In the genomic region with DNA sequence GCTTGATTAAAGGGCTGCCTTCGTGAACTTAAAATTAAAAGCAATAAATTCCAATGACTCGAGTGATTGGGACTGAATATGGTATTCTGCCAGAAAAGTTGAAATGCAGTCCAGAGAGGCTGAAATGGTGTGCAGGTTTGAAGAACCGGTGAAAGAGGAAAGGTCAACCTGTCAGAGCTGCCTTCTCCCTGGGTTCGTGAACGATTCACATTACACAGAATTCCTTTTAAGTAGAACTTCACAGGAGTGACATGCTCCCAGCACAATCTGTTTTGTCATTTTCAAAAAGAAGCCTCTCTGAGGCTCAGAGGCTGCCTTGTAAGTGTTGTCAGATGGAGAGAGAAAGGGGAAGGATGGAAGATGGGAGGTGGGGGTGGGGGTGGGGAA, we compare ENCODE assay signal across 8 mouse cellular contexts. TPM values are rescaled to one million over a fixed set of nuclear protein-coding genes. Genes with fewer than 3 reads are reported as not detected.
A peak's percentile ranks its signal among the peaks of the same experiment; 100 is the strongest.
DNase-seq lines count a peak whose midpoint lies in the region; ATAC-seq and TF ChIP-seq lines count a peak whose summit lies in the region.

No protein-coding gene starts in this region.

- H3K9ac ChIP-seq in heart, embryonic 16.5 days (ENCODE audit: low read length), result peak overlapping the region; percentile 92
- peak overlapping the region; percentile 73; the same call in 1 of the 2 replicates for H3K9ac ChIP-seq in MEL (ENCODE audit: control insufficient read depth, low read depth, low read length, poor library complexity, severe bottlenecking)

- H3K36me3 ChIP-seq in heart, embryonic 16.5 days (ENCODE audit: control insufficient read depth, insufficient read depth), result no peaks in the 10 kb centered on the region
- peaks cover 0 to 5% of the 10 kb centered on the region in 2 experiments; a peak in 2 of 4 replicates for H3K36me3 ChIP-seq in MEL (ENCODE audit: control insufficient read depth in 1 of 2, insufficient read depth in 2 of 2, low read length in 2 of 2)
- peaks cover 2% of the 10 kb centered on the region; the same call in 1 of the 2 replicates for H3K36me3 ChIP-seq in hindbrain, embryonic 10.5 days
- H3K36me3 ChIP-seq in midbrain, embryonic 10.5 days, result 0 out of 2 replicates have a peak, but pooled peaks cover 5% of the 10 kb centered on the region

- no peak for TF ChIP-seq CTCF in MEL (IDR thresholded peaks at IDR 0.05 in 2 of 3, conservative IDR thresholded peaks at IDR 0.05 in 1 of 3; ENCODE audit: control insufficient read depth in 1 of 3, insufficient read depth in 1 of 3, low read depth in 2 of 3, low read length in 3 of 3, poor library complexity in 1 of 3, severe bottlenecking in 1 of 3)

- DNase-seq in heart, adult 11 months, result no peak
- DNase-seq in MEL (ENCODE audit: low read depth, low spot score), result no peak
- DNase-seq in hindbrain, embryonic 10.5 days (ENCODE audit: low spot score), result no peak
- no peak for DNase-seq in midbrain, embryonic 10.5 days (ENCODE audit: low spot score)
- no peak for DNase-seq in layer of hippocampus, postnatal 36 days
- no peak for DNase-seq in right cerebral cortex, postnatal 10 days (ENCODE audit: low spot score in 2 of 2)
- DNase-seq in T-cell, adult 2 months (ENCODE audit: low spot score), result no peak

- TF ChIP-seq EP300 in MEL (IDR thresholded peaks at IDR 0.05; ENCODE audit: low read depth in 1 of 2, low read length in 2 of 2), result no peak

- no peak for ATAC-seq in heart, embryonic 16.5 days (replicated peaks; ENCODE audit: extremely low read depth, insufficient read depth, low FRiP score)

- peaks cover 18% of the 10 kb centered on the region for H3K4me1 ChIP-seq in heart, embryonic 16.5 days (ENCODE audit: control insufficient read depth, insufficient read depth, low read length)
- H3K4me1 ChIP-seq in MEL (ENCODE audit: control insufficient read depth in 1 of 2, insufficient read depth in 2 of 2, low read length in 2 of 2), result peaks cover 0 to 6% of the 10 kb centered on the region in 2 experiments; a peak in 1 of 4 replicates
- peaks cover 22% of the 10 kb centered on the region for H3K4me1 ChIP-seq in hindbrain, embryonic 10.5 days (replicated peaks)
- peaks cover 21% of the 10 kb centered on the region for H3K4me1 ChIP-seq in midbrain, embryonic 10.5 days

- H3K79me2 ChIP-seq in MEL (ENCODE audit: control insufficient read depth, insufficient read depth, low read length, poor library complexity), result peaks cover 2% of the 10 kb centered on the region

- no peak for TF ChIP-seq POLR2A in MEL (IDR thresholded peaks at IDR 0.05; ENCODE audit: control insufficient read depth in 1 of 2, insufficient read depth in 1 of 2, low read depth in 1 of 2, low read length in 2 of 2, poor library complexity in 1 of 2)

- peak overlapping the region; percentile 89 for H3K27ac ChIP-seq in heart, embryonic 16.5 days (ENCODE audit: low read length)
- H3K27ac ChIP-seq in MEL (ENCODE audit: control insufficient read depth, low read depth, low read length), result no peak overlapping the region
- peak overlapping the region; percentile 95 for H3K27ac ChIP-seq in hindbrain, embryonic 10.5 days
- peak overlapping the region; percentile 94 for H3K27ac ChIP-seq in midbrain, embryonic 10.5 days (replicated peaks)

- peak overlapping the region; percentile 77 for H3K4me3 ChIP-seq in heart, embryonic 16.5 days (ENCODE audit: low read length)
- peak overlapping the region; percentile 73 to 83 for H3K4me3 ChIP-seq in MEL (ENCODE audit: control insufficient read depth in 1 of 2, insufficient read depth in 1 of 2, low read depth in 2 of 2, low read length in 2 of 2)
- H3K4me3 ChIP-seq in hindbrain, embryonic 10.5 days, result peak overlapping the region; percentile 81
- H3K4me3 ChIP-seq in midbrain, embryonic 10.5 days, result peak overlapping the region; percentile 79

- peak overlapping the region; percentile 82 for H3K4me2 ChIP-seq in heart, embryonic 16.5 days (ENCODE audit: low read depth, low read length)

- no peak for TF ChIP-seq RAD21 in MEL (IDR thresholded peaks at IDR 0.05; ENCODE audit: low read depth, low read length)

- H3K27me3 ChIP-seq in heart, embryonic 16.5 days (ENCODE audit: control insufficient read depth, insufficient read depth, low read length), result no peaks in the 10 kb centered on the region
- no peaks in the 10 kb centered on the region for H3K27me3 ChIP-seq in MEL (ENCODE audit: control insufficient read depth in 1 of 2, insufficient read depth in 2 of 2, low read length in 2 of 2)
- no peaks in the 10 kb centered on the region for H3K27me3 ChIP-seq in hindbrain, embryonic 10.5 days (ENCODE audit: insufficient read depth, poor library complexity, severe bottlenecking)
- no peaks in the 10 kb centered on the region for H3K27me3 ChIP-seq in midbrain, embryonic 10.5 days (ENCODE audit: low read depth, poor library complexity, severe bottlenecking)

- H3K9me3 ChIP-seq in heart, embryonic 16.5 days (replicated peaks; ENCODE audit: control insufficient read depth, low read length), result no peaks in the 10 kb centered on the region
- H3K9me3 ChIP-seq in MEL (replicated peaks; ENCODE audit: insufficient read depth, low read length), result no peaks in the 10 kb centered on the region
- H3K9me3 ChIP-seq in hindbrain, embryonic 10.5 days, result no peaks in the 10 kb centered on the region
- no peaks in the 10 kb centered on the region for H3K9me3 ChIP-seq in midbrain, embryonic 10.5 days (replicated peaks)

- 32% methylated on average over 5 of the region's 5 CpGs for WGBS in heart, embryonic 16.5 days
- WGBS in hindbrain, embryonic 10.5 days, result 40% methylated on average over 5 of the region's 5 CpGs
- WGBS in midbrain, embryonic 10.5 days, result 44% methylated on average over 5 of the region's 5 CpGs

TF ChIP-seq in MEL, 35 proteins besides CTCF, POLR2A, EP300 and RAD21:
- TF ChIP-seq KAT2A (conservative IDR thresholded peaks at IDR 0.05; ENCODE audit: low read depth, low read length), result no peak
- TF ChIP-seq JUND (IDR thresholded peaks at IDR 0.05; ENCODE audit: low read depth, low read length), result no peak
- TF ChIP-seq MAX (IDR thresholded peaks at IDR 0.05; ENCODE audit: low read length), result no peak
- no peak for TF ChIP-seq GATA1 (IDR thresholded peaks at IDR 0.05; ENCODE audit: low read depth, low read length)
- TF ChIP-seq SMC3 (IDR thresholded peaks at IDR 0.05; ENCODE audit: low read depth, low read length), result no peak

RNA-seq across cellular contexts. Expression of a gene that starts 0.9 kb away (rescaled TPM):
- polyA plus RNA-seq in heart, embryonic 16.5 days (2015; fragmentation: Nextera tagmentation; extraction: Ambion mirVana), result 54.3 and 54.4 TPM in 2 replicates
- 15.6 and 16.3 TPM in 2 replicates for total RNA-seq in MEL (2012; rRNA removed)
- 10 to 100 TPM in 1 of 2 experiments, not detected in 1; 16.7 TPM for polyA plus RNA-seq in MEL (2012; ENCODE audit: insufficient read depth in 1 of 2, insufficient read length in 2 of 2, low read depth in 1 of 2, low replicate concordance in 2 of 2, missing spikeins in 1 of 2)
- 29.7 and 44.8 TPM in 2 replicates for polyA plus RNA-seq in hindbrain, embryonic 10.5 days (2016; fragmentation: Nextera tagmentation; extraction: Ambion mirVana)
- 42.9 and 47.4 TPM in 2 replicates for polyA plus RNA-seq in midbrain, embryonic 10.5 days (2016; fragmentation: Nextera tagmentation; extraction: Ambion mirVana)
- 1 to 10 TPM; 2.7 to 5.4 TPM for total RNA-seq in layer of hippocampus, postnatal 36 days (2021)
